Mouse (Mus musculus) megakaryocyte, embryonic 14.5 days (primary cell): ENCODE data around the gene Ccdc149. TPM values are rescaled to one million over a fixed set of nuclear protein-coding genes. Genes with fewer than 3 reads are reported as not detected.

Experiments used
- H3K27me3 ChIP-seq: replicated peaks from 2 replicates; pipeline ENCODE3; 2012; ENCODE audit warnings: inconsistent platforms
- H3K36me3 ChIP-seq: replicated peaks from 2 replicates; pipeline ENCODE3; 2012; ENCODE audit warnings: low read length, inconsistent platforms, mixed read lengths
- H3K4me1 ChIP-seq: 2 replicates; pipeline ENCODE4 v1.6.1; 2012; ENCODE audit warnings: inconsistent platforms
- H3K4me3 ChIP-seq: replicated peaks from 2 replicates; pipeline ENCODE3; 2012; ENCODE audit warnings: moderate library complexity, mild to moderate bottlenecking, inconsistent platforms
- H3K9me3 ChIP-seq: 2 replicates; pipeline ENCODE4 v1.6.1; 2012; ENCODE audit warnings: inconsistent platforms
- FLI1 ChIP-seq: IDR thresholded peaks from 2 replicates; pipeline ENCODE4 v1.6.1; 2012; ENCODE audit warnings: low read length, inconsistent platforms, mixed read lengths
- GATA1 ChIP-seq: IDR thresholded peaks from 3 replicates; pipeline ENCODE4 v1.6.1; 2012; ENCODE audit warnings: mixed read lengths, low read length, inconsistent platforms, borderline replicate concordance
- polyA plus RNA-seq: library from polyadenylated mRNA; stranded (reverse); fragments of >175 nt; gene quantifications from 2 replicates; pipeline ENCODE4 v1.2.3, GENCODE M21; 2012; ENCODE audit warnings: low replicate concordance; ENCODE audit not compliant: insufficient read depth

Gene Ccdc149
- polyA plus RNA-seq, 1 experiment = 0.07 TPM

- H3K4me1 ChIP-seq = no peaks in the 10 kb centered on the region
- TF ChIP-seq FLI1 = no peak
- TF ChIP-seq GATA1 = no peak
- H3K9me3 ChIP-seq = peaks cover 44% of the 10 kb centered on the region
- no peaks in the 10 kb centered on the region for H3K36me3 ChIP-seq
- no peaks in the 10 kb centered on the region for H3K27me3 ChIP-seq
- no peak overlapping the region for H3K4me3 ChIP-seq
Measured at GRCm38 (mm10) chr5:52415917-52416316, 55.4 kb downstream of the Ccdc149 start.

DNA sequence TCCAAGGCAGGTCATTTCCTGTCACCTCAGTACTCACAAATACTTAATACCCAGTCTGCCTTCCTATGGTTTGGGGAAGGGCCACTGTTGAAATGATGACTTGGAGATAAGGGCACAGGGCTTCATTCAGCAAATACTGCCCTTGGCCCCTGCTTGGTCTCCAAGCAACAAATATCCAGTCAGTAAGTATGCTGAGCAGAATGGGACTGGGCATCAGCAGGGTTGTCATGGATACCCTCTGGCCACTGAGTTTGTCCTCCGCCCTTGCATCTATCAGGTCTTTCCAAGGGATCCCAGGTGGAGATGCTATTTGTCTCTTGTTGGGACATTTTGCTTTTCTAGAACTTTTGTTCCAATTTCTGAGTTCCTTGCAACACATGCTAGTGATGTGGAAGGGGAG lies 56.1 kb downstream of the Ccdc149 start:
- TF ChIP-seq FLI1 (no peak), GATA1 (no peak)
- Histone ChIP-seq H3K4me1 (no peaks in the 10 kb centered on the region), H3K4me3 (no peak overlapping the region), H3K36me3 (no peaks in the 10 kb centered on the region), H3K9me3 (peaks cover 48% of the 10 kb centered on the region), H3K27me3 (no peaks in the 10 kb centered on the region)

DNA sequence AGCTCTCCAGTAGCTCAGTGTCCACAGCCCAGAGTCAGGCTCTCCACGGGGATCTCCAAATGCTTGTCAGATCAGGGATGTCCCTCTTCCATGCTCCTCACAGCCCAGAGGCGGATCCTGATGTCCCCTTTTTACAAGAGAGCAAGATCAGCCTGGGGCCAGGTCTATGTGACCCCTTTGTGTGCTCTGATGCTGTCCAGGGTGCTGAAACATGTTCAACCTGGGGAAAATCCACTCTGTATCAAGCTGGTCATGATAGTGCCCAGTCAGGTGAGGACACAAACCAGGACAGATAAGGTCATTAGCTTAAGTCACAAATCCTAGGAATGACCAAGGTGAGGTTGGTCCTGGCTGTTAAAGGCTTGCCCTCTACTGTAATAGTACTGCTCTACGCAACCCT lies 59.8 kb downstream of the Ccdc149 start:
- Histone ChIP-seq H3K27me3 (no peaks in the 10 kb centered on the region), H3K36me3 (no peaks in the 10 kb centered on the region), H3K9me3 (peaks cover 42% of the 10 kb centered on the region), H3K4me3 (no peak overlapping the region), H3K4me1 (no peaks in the 10 kb centered on the region)
- TF ChIP-seq FLI1 (no peak), GATA1 (no peak)

GRCm38 (mm10) chr5:52410197-52410596 lies 61.1 kb downstream of the Ccdc149 start:
- Histone ChIP-seq H3K4me3 (no peak overlapping the region), H3K27me3 (no peaks in the 10 kb centered on the region)
- no peak for TF ChIP-seq FLI1
- TF ChIP-seq GATA1 = no peak

DNA sequence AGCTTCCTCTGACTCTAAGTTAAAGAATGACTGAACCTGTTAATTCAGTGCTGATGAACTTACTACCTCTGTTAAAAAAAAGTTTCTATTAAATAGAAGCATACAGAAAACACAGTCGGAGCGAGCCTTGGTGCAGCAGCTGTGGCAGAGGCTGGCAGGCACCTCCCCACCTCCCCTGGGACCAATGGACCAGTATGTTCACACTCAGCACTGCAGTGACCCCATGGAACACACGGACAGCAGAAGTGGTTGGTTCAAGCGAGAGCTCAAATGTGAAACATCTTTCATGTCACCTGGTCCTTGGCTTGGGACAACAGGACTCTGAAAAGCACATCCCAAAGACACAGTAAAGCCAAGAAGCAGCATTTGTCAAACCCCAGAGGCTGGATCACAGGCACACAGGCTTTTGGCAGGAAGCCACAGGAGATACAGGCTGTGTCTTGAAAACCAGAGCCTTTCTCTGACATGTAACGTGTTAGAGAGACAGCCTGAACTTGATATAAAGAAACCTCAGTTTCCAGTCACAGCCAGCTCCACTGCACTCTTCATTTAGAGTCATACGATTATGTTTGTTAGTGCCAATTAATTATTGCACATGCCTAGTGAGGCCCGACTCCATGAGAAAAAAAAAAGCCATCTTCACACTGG lies 62.5 kb downstream of the Ccdc149 start:
- no peaks in the 10 kb centered on the region for H3K4me1 ChIP-seq
- no peaks in the 10 kb centered on the region for H3K27me3 ChIP-seq

More at GRCm38 (mm10) chr5:52410197-52410596, 61.1 kb downstream of the Ccdc149 start:
- Histone ChIP-seq H3K36me3 (no peaks in the 10 kb centered on the region), H3K9me3 (peaks cover 39% of the 10 kb centered on the region), H3K4me1 (no peaks in the 10 kb centered on the region)

GRCm38 (mm10) chr5:52404373-52404772 lies 66.9 kb downstream of the Ccdc149 start:
- Histone ChIP-seq H3K36me3 (no peaks in the 10 kb centered on the region), H3K9me3 (peaks cover 6% of the 10 kb centered on the region; the same call in 1 of the 2 replicates), H3K4me1 (no peaks in the 10 kb centered on the region), H3K27me3 (no peaks in the 10 kb centered on the region), H3K4me3 (no peak overlapping the region)
- TF ChIP-seq GATA1 (no peak), FLI1 (no peak)

More for the DNA sequence above, 62.5 kb downstream of the Ccdc149 start:
- H3K36me3 ChIP-seq = no peaks in the 10 kb centered on the region
- peaks cover 35% of the 10 kb centered on the region for H3K9me3 ChIP-seq
- TF ChIP-seq FLI1 (no peak), GATA1 (no peak)
- no peak overlapping the region for H3K4me3 ChIP-seq

DNA sequence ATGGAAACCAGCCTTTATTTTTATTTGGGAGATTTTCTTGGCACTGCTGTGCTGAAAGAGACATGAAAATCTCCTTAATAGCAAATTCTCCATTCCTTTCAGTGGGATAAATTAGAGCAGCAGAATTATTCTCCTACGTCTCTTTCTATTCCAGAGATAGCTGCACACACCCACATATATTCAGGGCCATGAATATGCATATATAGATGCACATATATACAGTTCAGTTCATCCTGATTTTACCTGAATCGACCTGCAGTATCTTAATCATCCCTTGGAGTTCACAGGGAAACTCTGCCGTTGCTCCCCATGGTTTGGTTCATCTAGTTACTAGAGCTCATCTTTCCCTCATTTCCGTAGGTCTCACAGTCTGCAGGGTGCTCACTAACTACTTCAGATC lies 77.6 kb downstream of the Ccdc149 start:
- no peak overlapping the region for H3K4me3 ChIP-seq
- no peaks in the 10 kb centered on the region for H3K4me1 ChIP-seq
- no peaks in the 10 kb centered on the region for H3K27me3 ChIP-seq
- TF ChIP-seq FLI1 (no peak), GATA1 (no peak)
- no peaks in the 10 kb centered on the region for H3K36me3 ChIP-seq
- peaks cover 35% of the 10 kb centered on the region for H3K9me3 ChIP-seq

DNA sequence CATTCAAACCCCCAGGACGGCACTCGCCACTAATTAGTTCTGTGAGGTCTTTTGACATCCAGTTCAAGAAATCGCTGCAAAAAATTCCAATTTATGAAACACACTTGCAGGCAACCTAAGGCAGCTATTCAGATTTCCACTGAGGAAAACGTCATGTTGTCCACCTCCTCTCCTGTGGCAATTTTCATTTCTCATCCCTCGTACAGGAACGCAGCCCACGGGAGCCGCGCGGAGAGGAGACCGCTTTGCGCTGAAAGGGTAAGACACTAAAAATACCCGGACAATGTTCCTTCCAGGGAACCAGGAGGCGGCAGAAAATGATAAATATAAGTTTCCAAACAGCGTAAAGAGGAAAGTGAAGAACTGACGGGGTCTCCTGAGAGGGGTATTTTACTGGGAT lies 79.8 kb downstream of the Ccdc149 start:
- TF ChIP-seq GATA1 (no peak), FLI1 (no peak)
- Histone ChIP-seq H3K36me3 (no peaks in the 10 kb centered on the region), H3K27me3 (no peaks in the 10 kb centered on the region), H3K9me3 (peaks cover 45% of the 10 kb centered on the region), H3K4me3 (no peak overlapping the region), H3K4me1 (no peaks in the 10 kb centered on the region)

GRCm38 (mm10) chr5:52390381-52390780 lies 80.9 kb downstream of the Ccdc149 start:
- no peaks in the 10 kb centered on the region for H3K27me3 ChIP-seq
- no peak overlapping the region for H3K4me3 ChIP-seq
- H3K9me3 ChIP-seq = peaks cover 44% of the 10 kb centered on the region
- TF ChIP-seq FLI1 (no peak), GATA1 (no peak)
- H3K36me3 ChIP-seq = no peaks in the 10 kb centered on the region
- H3K4me1 ChIP-seq = no peaks in the 10 kb centered on the region

- Histone ChIP-seq H3K36me3 (no peaks in the 10 kb centered on the region), H3K27me3 (no peaks in the 10 kb centered on the region), H3K4me1 (no peaks in the 10 kb centered on the region), H3K4me3 (no peak overlapping the region), H3K9me3 (peaks cover 54% of the 10 kb centered on the region)
- TF ChIP-seq GATA1 (no peak), FLI1 (no peak)
Measured at GRCm38 (mm10) chr5:52388092-52388749, 83.1 kb downstream of the Ccdc149 start.
